In the genomic region with DNA sequence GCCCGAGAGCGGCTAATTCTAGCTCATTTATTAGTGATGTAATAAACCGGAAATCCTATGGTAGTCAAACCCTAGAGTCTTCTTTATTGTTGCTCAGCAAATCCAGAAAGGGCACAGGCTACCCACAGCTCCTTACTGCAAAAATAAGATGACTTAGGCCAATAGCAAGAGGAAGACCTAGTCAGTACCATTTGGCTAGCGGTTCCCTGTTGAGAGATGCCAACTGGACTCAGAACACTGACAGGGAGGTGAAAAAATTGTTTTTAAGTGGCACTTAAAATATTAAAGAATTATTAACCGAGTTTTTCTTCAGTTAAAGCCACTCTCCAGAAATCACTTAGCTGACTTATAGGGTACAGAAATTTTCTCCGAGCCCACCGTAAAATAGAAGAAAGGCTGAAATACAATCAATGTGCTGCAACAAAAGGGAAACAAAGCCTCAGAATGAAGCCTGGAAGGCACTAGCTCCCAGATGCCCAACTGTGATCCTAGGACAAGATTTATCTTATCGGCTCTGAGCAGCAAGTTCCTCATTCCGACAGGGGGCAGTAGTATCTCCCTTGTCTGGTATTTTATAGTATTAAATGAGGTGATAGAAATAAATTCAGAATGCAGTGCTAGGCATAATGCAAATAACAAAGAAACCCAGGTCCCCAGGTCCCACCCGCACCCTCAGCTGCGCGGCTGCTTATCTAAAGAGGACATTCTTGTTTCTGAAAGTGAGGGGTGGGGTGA, we compare ENCODE assay signal across 14 mouse cellular contexts. TPM values are rescaled to one million over a fixed set of nuclear protein-coding genes. Genes with fewer than 3 reads are reported as not detected.
DNase-seq lines count a peak whose midpoint lies in the region; ATAC-seq and TF ChIP-seq lines count a peak whose summit lies in the region.
"Had no signal": no experiment of that assay in that cellular context is flagged by ENCODE, and none has a peak within 500 bp of the region (broad histone marks: within the 10 kb centered on the region; RNA-seq: fewer than 3 reads in every experiment).

No protein-coding gene starts in this region.

- DNase-seq in cerebellum, adult 11-12 months: peak; percentile 30
- DNase-seq in cerebellum, adult 8-10 months: no peak
- DNase-seq in midbrain, embryonic 11.5 days (ENCODE audit: low spot score, missing footprints): peak; percentile 69
- DNase-seq in adrenal gland, postnatal 36 days: no peak
- no peak for DNase-seq in right cerebral cortex, postnatal 10 days (ENCODE audit: low spot score in 2 of 2)
- DNase-seq: kidney, adult 11 months; kidney, postnatal 25 days; thymus, postnatal 25 days had no signal

- H3K4me3 ChIP-seq in intestine, postnatal 0 days (ENCODE audit: low read depth, low read length): no peak overlapping the region
- H3K4me3 ChIP-seq in intestine, embryonic 15.5 days (replicated peaks): no peak overlapping the region
- no peak overlapping the region for H3K4me3 ChIP-seq in midbrain, embryonic 11.5 days (ENCODE audit: low read depth, low read length)
- H3K4me3 ChIP-seq in midbrain, embryonic 13.5 days (replicated peaks): no peak overlapping the region
- H3K4me3 ChIP-seq: hindbrain, embryonic 10.5 days; limb, embryonic 10.5 days; neural tube, embryonic 13.5 days had no signal

- H3K4me1 ChIP-seq in intestine, postnatal 0 days (replicated peaks; ENCODE audit: control insufficient read depth, insufficient read depth, low read length): no peaks in the 10 kb centered on the region
- no peaks in the 10 kb centered on the region; the same call in 1 of the 2 replicates for H3K4me1 ChIP-seq in intestine, embryonic 15.5 days (replicated peaks)
- H3K4me1 ChIP-seq in midbrain, embryonic 11.5 days (ENCODE audit: control insufficient read depth, insufficient read depth, low read length): no peaks in the 10 kb centered on the region
- H3K4me1 ChIP-seq in midbrain, embryonic 13.5 days (replicated peaks): peaks cover 24% of the 10 kb centered on the region

- H3K36me3 ChIP-seq in intestine, postnatal 0 days (ENCODE audit: control insufficient read depth, insufficient read depth): no peaks in the 10 kb centered on the region
- no peaks in the 10 kb centered on the region for H3K36me3 ChIP-seq in intestine, embryonic 15.5 days
- no peaks in the 10 kb centered on the region for H3K36me3 ChIP-seq in midbrain, embryonic 11.5 days (ENCODE audit: control insufficient read depth, insufficient read depth, low read length)
- H3K36me3 ChIP-seq in midbrain, embryonic 13.5 days: no peaks in the 10 kb centered on the region
- H3K36me3 ChIP-seq: hindbrain, embryonic 10.5 days; limb, embryonic 10.5 days; neural tube, embryonic 13.5 days had no signal

- no peaks in the 10 kb centered on the region for H3K9me3 ChIP-seq in intestine, postnatal 0 days (ENCODE audit: control insufficient read depth)
- H3K9me3 ChIP-seq in intestine, embryonic 15.5 days: no peaks in the 10 kb centered on the region
- no peaks in the 10 kb centered on the region for H3K9me3 ChIP-seq in midbrain, embryonic 11.5 days (ENCODE audit: control insufficient read depth, low read length)
- H3K9me3 ChIP-seq in midbrain, embryonic 13.5 days: no peaks in the 10 kb centered on the region
- H3K9me3 ChIP-seq: hindbrain, embryonic 10.5 days; limb, embryonic 10.5 days; neural tube, embryonic 13.5 days had no signal

- no peak overlapping the region for H3K27ac ChIP-seq in intestine, postnatal 0 days (ENCODE audit: low read depth, low read length)
- H3K27ac ChIP-seq in intestine, embryonic 15.5 days: no peak overlapping the region
- no peak overlapping the region for H3K27ac ChIP-seq in midbrain, embryonic 11.5 days (ENCODE audit: low read depth, low read length)
- H3K27ac ChIP-seq in midbrain, embryonic 13.5 days: no peak overlapping the region
- H3K27ac ChIP-seq: hindbrain, embryonic 10.5 days; limb, embryonic 10.5 days; neural tube, embryonic 13.5 days had no signal

- no peak overlapping the region for H3K9ac ChIP-seq in intestine, postnatal 0 days (ENCODE audit: low read depth, low read length)
- no peak overlapping the region for H3K9ac ChIP-seq in intestine, embryonic 15.5 days
- H3K9ac ChIP-seq in midbrain, embryonic 11.5 days (ENCODE audit: low read length): no peak overlapping the region
- H3K9ac ChIP-seq in midbrain, embryonic 13.5 days (replicated peaks): no peak overlapping the region
- H3K9ac ChIP-seq: neural tube, embryonic 13.5 days had no signal

- WGBS in intestine, postnatal 0 days: 78% methylated on average over 12 of the region's 12 CpGs
- 82% methylated on average over 12 of the region's 12 CpGs for WGBS in intestine, embryonic 15.5 days
- WGBS in midbrain, embryonic 11.5 days: 86% methylated on average over 12 of the region's 12 CpGs
- 82% methylated on average over 12 of the region's 12 CpGs for whole genome bisulfite sequencing in midbrain, embryonic 13.5 days

- TF ChIP-seq CTCF in intestine, postnatal 0 days (IDR thresholded peaks at IDR 0.05; ENCODE audit: low read depth): peak; percentile 48

- no peak for ATAC-seq in intestine, postnatal 0 days
- no peak for ATAC-seq in intestine, embryonic 15.5 days
- ATAC-seq in midbrain, embryonic 11.5 days (ENCODE audit: low FRiP score): no peak
- ATAC-seq in midbrain, embryonic 13.5 days: no peak

- H3K27me3 ChIP-seq in intestine, postnatal 0 days (replicated peaks; ENCODE audit: control insufficient read depth, insufficient read depth, low read length): no peaks in the 10 kb centered on the region
- H3K27me3 ChIP-seq in intestine, embryonic 15.5 days (replicated peaks): no peaks in the 10 kb centered on the region
- H3K27me3 ChIP-seq in midbrain, embryonic 11.5 days (ENCODE audit: control insufficient read depth, insufficient read depth, low read length): no peaks in the 10 kb centered on the region
- H3K27me3 ChIP-seq in midbrain, embryonic 13.5 days: no peaks in the 10 kb centered on the region
- H3K27me3 ChIP-seq: neural tube, embryonic 13.5 days had no signal

- no peak overlapping the region for H3K4me2 ChIP-seq in intestine, postnatal 0 days (replicated peaks; ENCODE audit: low read depth)
- no peak overlapping the region for H3K4me2 ChIP-seq in intestine, embryonic 15.5 days (replicated peaks)
- no peak overlapping the region for H3K4me2 ChIP-seq in midbrain, embryonic 11.5 days
- no peak overlapping the region for H3K4me2 ChIP-seq in midbrain, embryonic 13.5 days (replicated peaks)
- H3K4me2 ChIP-seq: neural tube, embryonic 13.5 days had no signal

RNA-seq across cellular contexts. Expression of gene Abca1, which starts 14.1 kb away (rescaled TPM):
- polyA plus RNA-seq in intestine, postnatal 0 days (2015; fragmentation: Nextera tagmentation; extraction: Ambion mirVana): 1.4 and 1.5 TPM in 2 replicates
- polyA plus RNA-seq in intestine, embryonic 15.5 days (2015; fragmentation: Nextera tagmentation; extraction: Ambion mirVana): 3.3 and 3.4 TPM in 2 replicates
- polyA plus RNA-seq in midbrain, embryonic 11.5 days (2014; fragmentation: Nextera tagmentation; extraction: Ambion mirVana): 5.4 and 5.8 TPM in 2 replicates
- 8.3 and 8.7 TPM in 2 replicates for polyA plus RNA-seq in midbrain, embryonic 13.5 days (2015; fragmentation: Nextera tagmentation; extraction: Ambion mirVana)
- total RNA-seq in adrenal gland, postnatal 36 days (2021): 100 to 1,000 TPM; 148 to 154 TPM

Comparison
In these comparisons a context has a peak if more than half of its experiments do, and no peak if none do; other contexts are left out.
1. DNase-seq: peak in cerebellum, adult 11-12 months (single experiment) and midbrain, embryonic 11.5 days (single experiment); none in cerebellum, adult 8-10 months (single experiment), adrenal gland, postnatal 36 days (0 of 2) and right cerebral cortex, postnatal 10 days (0 of 2).